Mouse (Mus musculus): ENCODE results near the gene Pcif1. TPM values are rescaled to one million over a fixed set of nuclear protein-coding genes. Genes with fewer than 3 reads are reported as not detected.
"Not testable (repeated sequence)": the region's sequence is repeated elsewhere in the genome, so short reads cannot be mapped to it uniquely, and the experiment has no call there.

Pcif1 gene
- total RNA-seq, 2 experiments from 2014 or later = 45.0 to 50.9 TPM

DNA sequence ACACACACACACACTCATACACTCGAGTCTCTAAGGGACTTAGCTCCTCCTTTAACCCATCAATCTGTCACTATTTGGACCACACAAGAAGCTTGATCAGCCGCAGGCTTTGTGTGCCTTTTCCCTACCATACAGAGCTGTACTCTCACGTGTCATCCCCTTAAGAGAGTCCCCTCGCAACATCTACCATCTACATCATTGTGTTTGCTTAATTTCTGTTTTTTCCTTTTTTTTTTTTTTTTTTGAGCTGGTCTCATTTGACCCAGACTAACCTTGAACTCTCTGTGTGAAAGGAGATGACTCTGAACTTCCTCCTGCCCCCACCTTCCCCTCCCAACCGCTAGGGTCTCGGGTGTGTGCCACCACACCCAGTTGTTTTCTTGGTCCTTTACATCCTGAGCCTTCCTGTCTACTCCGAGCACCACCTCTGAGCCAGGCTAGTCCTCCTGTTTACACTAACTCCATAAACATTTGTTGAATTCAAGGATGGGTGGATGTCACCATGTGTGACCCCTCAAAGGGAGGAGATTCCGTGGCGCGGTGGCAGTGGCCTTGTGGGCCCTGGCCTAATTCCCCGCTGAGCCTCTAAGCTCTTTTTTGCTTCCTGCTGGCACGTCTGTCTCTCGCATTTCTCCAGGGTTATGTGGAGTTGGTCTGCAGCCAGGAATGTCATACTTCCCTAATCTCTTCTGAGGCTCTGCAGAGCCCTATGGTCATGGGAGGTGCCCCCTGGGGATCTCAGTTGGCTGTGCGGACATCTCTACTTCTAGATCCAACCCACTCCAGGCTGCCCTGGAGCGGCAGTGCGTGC lies 12.2 kb upstream of the Pcif1 start:
- DNase-seq (ENCODE audit: low spot score in 2 of 2) = no peak

DNA sequence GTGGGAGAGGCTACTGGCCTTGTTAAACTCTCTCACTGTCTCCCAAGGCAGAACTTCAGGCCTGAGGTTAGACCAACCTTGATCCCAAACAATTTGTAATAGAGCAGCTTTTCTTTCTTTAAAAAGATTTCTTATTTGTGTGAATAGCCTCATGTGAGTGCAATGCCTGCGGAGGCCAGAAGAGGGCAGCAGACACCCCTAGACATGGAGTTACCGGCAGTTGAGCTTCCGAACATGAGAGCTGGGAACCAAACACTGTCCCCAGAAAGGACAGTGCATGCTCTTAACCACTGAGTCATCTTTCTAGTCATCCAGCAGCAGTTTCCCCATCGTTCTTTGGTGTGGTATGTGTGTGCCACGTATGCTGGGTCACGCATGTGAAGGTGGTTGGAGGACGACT lies 11.5 kb upstream of the Pcif1 start:
- no peak for DNase-seq (ENCODE audit: low spot score in 2 of 2)

DNA sequence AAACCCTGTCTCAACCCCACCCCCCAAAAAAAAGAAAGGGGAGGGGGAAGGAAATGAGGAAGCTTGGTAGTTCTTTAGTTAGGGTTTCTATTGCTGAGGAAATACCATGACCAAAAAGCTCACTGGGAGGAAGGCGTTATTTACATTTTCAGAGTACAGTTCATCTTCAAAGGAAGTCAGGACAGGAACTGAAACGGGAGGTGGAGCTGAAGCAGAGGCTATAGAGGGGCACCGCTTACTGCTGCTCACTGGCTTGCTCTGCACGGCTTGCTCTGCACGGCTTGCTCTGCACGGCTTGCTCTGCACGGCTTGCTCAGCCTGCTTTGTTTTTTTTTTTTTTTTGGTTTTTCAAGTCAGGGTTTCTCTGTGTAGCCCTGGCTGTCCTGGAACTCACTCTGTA lies 10.6 kb upstream of the Pcif1 start:
- no peak for DNase-seq (ENCODE audit: low spot score in 2 of 2)

- DNase-seq (ENCODE audit: low spot score in 2 of 2) = no peak
Measured at GRCm38 (mm10) chr2:164871602-164872303, 7.4 kb upstream of the Pcif1 start.

- DNase-seq (ENCODE audit: low spot score in 2 of 2) = no peak
Measured at GRCm38 (mm10) chr2:164873621-164874020, 5.5 kb upstream of the Pcif1 start.

DNA sequence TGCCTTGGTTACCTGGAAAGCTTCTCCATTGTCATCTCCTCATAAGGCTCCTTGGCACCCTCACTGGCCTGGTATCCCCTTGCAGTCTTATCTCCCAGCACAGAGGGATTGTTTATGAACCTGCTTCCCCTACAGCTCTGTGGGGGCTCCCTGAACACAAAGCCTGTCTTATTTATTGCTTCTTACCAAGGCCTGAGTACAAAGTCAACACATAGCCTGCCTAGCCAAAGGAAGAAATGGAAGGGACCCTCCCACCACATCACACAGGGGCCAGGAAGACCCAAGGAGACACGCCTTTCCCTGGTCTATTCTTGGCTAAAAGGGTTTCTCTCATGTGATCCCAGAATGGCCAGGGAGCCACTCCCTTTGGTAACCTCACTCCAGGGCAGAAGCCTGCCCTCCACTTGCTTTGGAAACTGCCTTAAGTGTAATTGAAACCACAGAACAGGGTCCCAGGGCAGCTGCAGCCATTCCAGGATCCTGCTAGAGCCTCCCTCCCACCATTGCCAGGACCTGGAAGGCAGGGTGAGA lies 4.8 kb upstream of the Pcif1 start:
- DNase-seq (ENCODE audit: low spot score in 2 of 2) = no peak

DNA sequence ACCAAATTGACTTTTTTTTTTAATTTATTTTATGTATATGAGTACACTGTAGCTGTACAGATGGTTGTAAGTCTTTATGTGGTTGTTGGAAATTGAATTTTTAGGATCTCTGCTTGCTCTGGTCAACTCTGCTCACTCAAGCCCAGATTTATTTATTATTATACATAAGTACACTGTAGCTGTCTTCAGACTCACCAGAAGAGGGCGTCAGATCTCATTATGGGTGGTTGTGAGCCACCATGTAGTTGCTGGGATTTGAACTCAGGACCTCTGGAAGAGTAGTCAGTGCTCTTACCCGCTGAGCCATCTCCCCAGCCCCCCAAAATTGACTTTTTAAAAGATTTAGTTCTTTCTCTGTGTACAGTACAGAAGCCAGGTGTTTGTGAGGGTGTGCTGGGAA lies 3.5 kb upstream of the Pcif1 start:
- not testable (repeated sequence) for DNase-seq (ENCODE audit: low spot score in 2 of 2)

DNA sequence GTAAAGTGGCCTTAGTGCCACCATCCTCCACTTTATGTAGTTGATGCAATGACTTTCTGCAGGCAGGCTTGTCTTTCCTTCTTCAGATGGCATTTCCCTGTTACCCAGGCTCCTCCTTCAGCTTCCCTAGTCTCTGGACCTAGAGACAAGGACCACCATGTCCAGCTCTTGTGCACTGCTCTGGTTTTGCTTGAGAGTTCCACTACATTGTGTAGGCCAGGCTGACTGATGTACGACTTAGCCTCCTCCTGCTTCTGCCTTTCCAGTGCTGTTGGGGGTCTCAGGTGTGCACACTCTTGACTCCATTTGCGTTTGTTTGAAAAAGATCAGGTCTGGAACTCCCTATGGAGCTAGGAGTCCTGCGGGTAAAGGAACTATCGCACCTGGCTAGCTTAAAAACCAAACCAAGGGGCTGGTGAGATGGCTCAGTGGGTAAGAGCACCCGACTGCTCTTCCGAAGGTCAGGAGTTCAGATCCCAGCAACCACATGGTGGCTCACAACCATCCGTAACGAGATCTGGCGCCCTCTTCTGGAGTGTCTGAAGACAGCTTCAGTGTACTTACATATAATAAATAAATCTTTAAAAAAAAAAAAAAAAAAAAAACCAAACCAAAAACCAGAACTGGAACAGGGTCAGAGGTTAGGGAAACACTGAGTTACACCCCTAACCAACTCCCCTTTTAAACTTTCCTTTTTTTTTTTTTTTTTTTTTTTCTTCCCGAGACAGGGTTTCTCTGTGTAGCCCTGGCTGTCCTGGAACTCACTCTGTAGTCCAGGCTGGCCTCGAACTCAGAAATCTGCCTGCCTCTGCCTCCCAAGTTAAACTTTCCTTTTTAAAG lies 1.5 kb upstream of the Pcif1 start:
- not testable (repeated sequence) for DNase-seq (ENCODE audit: low spot score in 2 of 2)

GRCm38 (mm10) chr2:164878509-164879227 lies 436 bp upstream of the Pcif1 start:
- DNase-seq (ENCODE audit: low spot score in 2 of 2) = peak in 1 of 2 experiments; percentile 59

GRCm38 (mm10) chr2:164879568-164880277 lies 619 bp downstream of the Pcif1 start:
- DNase-seq (ENCODE audit: low spot score in 2 of 2) = peak; percentile 93 to 95

- no peak for DNase-seq (ENCODE audit: low spot score in 2 of 2)
Measured at GRCm38 (mm10) chr2:164882619-164883018, 3.5 kb downstream of the Pcif1 start.

GRCm38 (mm10) chr2:164885788-164886187 lies 6.7 kb downstream of the Pcif1 start:
- DNase-seq (ENCODE audit: low spot score in 2 of 2) = peak; percentile 85 to 89

DNA sequence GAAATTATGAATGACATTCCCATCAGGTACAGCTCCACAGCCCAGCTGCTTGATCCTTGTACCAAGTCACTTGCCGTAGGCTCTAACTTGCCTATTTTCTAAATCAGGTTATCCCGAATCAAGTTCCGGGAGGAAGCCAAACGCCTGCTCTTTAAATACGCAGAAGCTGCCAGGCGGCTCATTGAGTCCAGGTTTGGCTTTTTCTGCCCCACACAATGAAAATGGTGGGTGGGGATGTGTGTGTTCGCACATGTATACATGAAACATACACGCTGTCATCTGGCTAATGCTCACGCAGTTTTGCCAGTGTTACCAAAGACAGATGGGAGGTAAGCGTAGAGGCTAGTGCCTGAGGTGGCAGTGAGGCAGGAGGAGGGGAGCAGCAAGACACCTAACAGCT lies 7.5 kb downstream of the Pcif1 start:
- no peak for DNase-seq (ENCODE audit: low spot score in 2 of 2)

DNA sequence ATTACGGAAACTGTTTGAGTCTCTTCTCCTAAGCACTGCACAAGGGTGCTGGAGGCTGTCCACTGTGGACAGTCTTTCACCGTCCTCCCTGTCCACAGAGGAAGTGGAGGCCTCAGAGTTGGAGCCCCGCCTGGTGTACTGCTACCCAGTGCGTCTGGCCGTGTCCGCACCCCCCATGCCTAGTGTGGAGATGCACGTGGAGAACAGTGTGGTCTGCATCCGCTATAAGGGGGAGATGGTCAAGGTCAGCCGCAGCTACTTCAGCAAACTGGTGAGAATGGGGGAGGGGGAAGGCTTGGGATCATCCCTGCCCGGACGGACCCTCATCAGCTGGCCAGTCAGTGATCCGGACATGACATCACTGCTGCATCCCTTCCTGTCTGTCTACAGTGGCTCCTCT lies 9.9 kb downstream of the Pcif1 start:
- no peak for DNase-seq (ENCODE audit: low spot score in 2 of 2)

GRCm38 (mm10) chr2:164889960-164890359 lies 10.9 kb downstream of the Pcif1 start:
- DNase-seq (ENCODE audit: low spot score in 2 of 2) = no peak

DNA sequence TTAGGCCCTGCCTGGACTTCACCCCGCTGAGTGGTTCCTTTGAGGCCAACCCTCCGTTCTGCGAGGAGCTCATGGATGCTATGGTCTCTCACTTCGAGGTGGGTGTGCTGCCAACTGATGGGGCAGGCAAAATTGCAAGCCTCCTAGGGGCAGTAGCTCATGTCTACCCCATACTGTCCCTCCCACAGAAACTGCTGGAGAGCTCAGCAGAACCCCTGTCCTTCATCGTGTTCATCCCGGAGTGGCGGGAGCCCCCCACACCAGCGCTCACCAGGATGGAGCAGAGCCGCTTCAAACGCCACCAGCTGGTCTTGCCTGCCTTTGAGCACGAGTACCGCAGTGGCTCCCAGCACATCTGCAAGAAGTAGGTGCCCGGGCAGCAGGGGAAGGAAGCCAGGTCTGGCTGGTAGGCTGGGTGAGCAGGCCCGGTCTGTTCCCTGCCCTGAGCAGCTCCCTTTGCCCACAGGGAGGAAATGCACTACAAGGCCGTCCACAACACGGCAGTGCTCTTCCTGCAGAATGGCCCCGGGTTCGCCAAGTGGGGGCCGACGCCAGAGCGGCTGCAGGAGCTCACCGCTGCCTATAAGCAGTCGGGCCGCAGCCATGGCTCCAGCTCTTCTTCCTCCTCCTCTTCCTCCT lies 11.4 kb downstream of the Pcif1 start:
- no peak for DNase-seq (ENCODE audit: low spot score in 2 of 2)

GRCm38 (mm10) chr2:164891056-164891834 lies 12.1 kb downstream of the Pcif1 start:
- DNase-seq (ENCODE audit: low spot score in 2 of 2) = no peak

DNA sequence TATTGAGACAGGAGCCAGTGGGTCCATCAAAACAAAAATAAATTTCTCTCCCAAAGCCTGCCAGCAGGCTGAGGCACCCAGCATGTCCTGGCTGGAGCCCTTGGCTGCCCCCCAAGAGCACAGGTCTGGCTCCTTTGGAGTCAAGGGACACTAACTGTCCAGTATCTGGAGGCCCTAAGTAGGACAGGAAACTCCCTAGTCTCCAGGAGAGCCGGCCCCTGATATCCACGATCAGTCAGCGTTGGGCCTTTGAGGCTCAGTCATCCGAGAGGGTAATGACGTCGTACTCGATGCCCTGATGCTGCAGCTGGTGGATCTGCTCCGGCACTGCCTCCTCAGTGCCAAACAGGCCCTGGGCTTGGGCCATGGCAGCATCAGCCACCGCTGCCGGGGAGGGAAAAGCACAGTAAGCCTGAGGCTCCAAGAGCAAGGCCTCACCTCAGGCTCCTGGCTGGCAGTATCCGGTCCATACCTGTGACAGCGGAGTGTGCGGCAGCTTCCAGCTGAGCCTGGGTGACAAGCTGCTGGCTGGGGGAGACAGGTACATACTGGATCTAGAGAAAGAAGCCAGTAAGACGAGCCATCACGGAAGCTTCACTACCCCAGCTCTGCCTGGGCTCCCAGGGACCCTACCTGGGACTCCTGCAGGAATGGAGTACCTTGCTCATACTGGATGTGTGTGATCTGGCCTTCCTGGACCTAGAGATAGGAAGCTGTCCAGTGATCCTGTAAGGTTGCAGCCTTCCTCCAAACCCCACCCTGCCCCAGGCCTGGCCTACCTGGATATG lies 13.0 kb downstream of the Pcif1 start:
- no peak for DNase-seq (ENCODE audit: low spot score in 2 of 2)
